ENCODE assay signal across 19 mouse cellular contexts in the genomic region with DNA sequence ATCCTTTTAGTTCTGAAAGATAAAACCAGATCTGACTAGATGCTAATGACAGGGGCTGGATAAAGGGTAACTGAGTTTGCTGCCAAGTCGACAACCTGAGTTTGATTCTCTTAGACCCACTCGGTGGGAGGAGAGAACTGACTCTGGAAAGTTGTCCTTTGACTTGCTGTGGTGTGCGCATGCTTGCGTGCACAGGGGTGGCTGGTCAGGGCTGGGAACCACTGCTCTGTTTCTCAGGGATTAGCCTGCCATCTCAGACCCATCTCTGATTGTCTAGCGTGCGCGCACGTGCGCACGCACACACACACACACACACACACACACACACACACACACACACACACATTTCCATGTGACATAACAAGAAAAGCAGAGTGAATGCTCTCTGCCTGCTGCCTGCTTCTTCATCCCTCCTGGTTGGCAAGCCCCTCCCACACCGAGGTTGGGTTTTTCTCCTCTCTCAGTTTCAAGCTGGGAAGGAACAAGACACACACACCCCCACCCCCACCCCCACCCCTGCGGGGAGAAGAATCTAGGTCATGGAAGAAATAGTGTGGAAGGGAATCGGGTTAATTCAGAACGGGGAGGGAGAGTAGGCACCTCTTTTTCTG. TPM values are rescaled to one million over a fixed set of nuclear protein-coding genes. Genes with fewer than 3 reads are reported as not detected.
DNase-seq lines count a peak whose midpoint lies in the region; TF ChIP-seq lines count a peak whose summit lies in the region.
"Had no signal": no experiment of that assay in that cellular context is flagged by ENCODE, and none has a peak within 500 bp of the region (broad histone marks: within the 10 kb centered on the region; RNA-seq: fewer than 3 reads in every experiment).

No protein-coding gene starts in this region.

- no peaks in the 10 kb centered on the region for H3K9me3 ChIP-seq in E14TG2a.4 (ENCODE audit: low read length)
- H3K9me3 ChIP-seq: embryonic facial prominence, embryonic 12.5 days; G1E; hindbrain, embryonic 12.5 days; limb, embryonic 13.5 days; midbrain, embryonic 12.5 days had no signal

- DNase-seq in cerebellum, postnatal 14 days: peak; percentile 41 to 65
- DNase-seq in cerebellum, adult 9-10 months: no peak
- peak; percentile 29 to 82 for DNase-seq in left cerebral cortex, postnatal 14 days (ENCODE audit: low spot score in 2 of 2)
- no peak for DNase-seq in left cerebral cortex, adult 11 months (ENCODE audit: low spot score)
- peak; percentile 67 for DNase-seq in ZHBTc4 (ENCODE audit: low read depth, low spot score)
- no peak for DNase-seq in urinary bladder, postnatal 10 days (ENCODE audit: low spot score)
- no peak for DNase-seq in adrenal gland, adult 8-10 months
- DNase-seq: adrenal gland, postnatal 10 days; gastrocnemius, postnatal 25 days; thymus, postnatal 4 days had no signal

- peak overlapping the region; percentile 70 for H3K4me3 ChIP-seq in E14TG2a.4 (replicated peaks; ENCODE audit: low read length)
- H3K4me3 ChIP-seq: embryonic facial prominence, embryonic 12.5 days; hindbrain, embryonic 12.5 days; left cerebral cortex, adult 2 months; limb, embryonic 13.5 days; midbrain, embryonic 12.5 days had no signal

- intact Hi-C loops in left cerebral cortex, postnatal 14 days (cut with DNase I): no loop called here

- peaks cover 91% of the 10 kb centered on the region for H3K4me1 ChIP-seq in E14TG2a.4 (replicated peaks; ENCODE audit: low read depth, low read length)
- H3K4me1 ChIP-seq: limb, embryonic 13.5 days had no signal

- H3K36me3 ChIP-seq in E14TG2a.4 (ENCODE audit: insufficient read depth, low read length): no peaks in the 10 kb centered on the region
- H3K36me3 ChIP-seq: embryonic facial prominence, embryonic 12.5 days; G1E; hindbrain, embryonic 12.5 days; limb, embryonic 13.5 days; midbrain, embryonic 12.5 days had no signal

- H3K27me3 ChIP-seq in E14TG2a.4 (ENCODE audit: insufficient read depth, low read length): no peaks in the 10 kb centered on the region
- H3K27me3 ChIP-seq: hindbrain, embryonic 12.5 days; midbrain, embryonic 12.5 days had no signal

- no peak for TF ChIP-seq CTCF in E14TG2a.4 (conservative IDR thresholded peaks at IDR 0.05; ENCODE audit: low read length)

RNA-seq across cellular contexts. Expression of gene Oas2, which starts 15.2 kb away (rescaled TPM):
- under 1 TPM in 1 of 2 experiments, not detected in 1; 0.40 TPM for total RNA-seq in left cerebral cortex, postnatal 14 days (2021)
- total RNA-seq in adrenal gland, adult 8-10 months (2022): under 1 TPM; 0.63 to 0.89 (median 0.66) TPM

RNA-seq across cellular contexts. Expression of gene Dtx1, which starts 22.8 kb away (rescaled TPM):
- total RNA-seq in left cerebral cortex, postnatal 14 days (2021): 10 to 100 TPM; 72.6 to 80.1 TPM
- total RNA-seq in adrenal gland, adult 8-10 months (2022): 10 to 100 TPM; 16.6 to 17.8 (median 17.3) TPM
- total RNA-seq: common myeloid progenitor, adult 5-6 weeks had no signal

RNA-seq across cellular contexts. Expression of gene Oas3, which starts 43.0 kb away (rescaled TPM):
- total RNA-seq in left cerebral cortex, postnatal 14 days (2021): not detected
- under 1 TPM; 0.30 to 0.44 (median 0.39) TPM for total RNA-seq in adrenal gland, adult 8-10 months (2022)
- total RNA-seq: gastrocnemius, postnatal 25 days; layer of hippocampus, adult 18-20 months; left cerebral cortex, adult 2 months had no signal

Comparison
In these comparisons a context has a peak if more than half of its experiments do, and no peak if none do; other contexts are left out.
1. DNase-seq: peak in cerebellum, postnatal 14 days (2 of 2), left cerebral cortex, postnatal 14 days (2 of 2) and ZHBTc4 (single experiment); none in cerebellum, adult 9-10 months (single experiment), left cerebral cortex, adult 11 months (single experiment), urinary bladder, postnatal 10 days (single experiment) and adrenal gland, adult 8-10 months (single experiment).